Mouse (Mus musculus) liver, embryonic 12.5 days (tissue): ENCODE data around the gene Ceacam19. TPM values are rescaled to one million over a fixed set of nuclear protein-coding genes. Genes with fewer than 3 reads are reported as not detected.
A peak's percentile ranks its signal among the peaks of the same experiment; 100 is the strongest.

Experiments
- ATAC-seq: fragments of 200-750 bp; cut with Nextera tagmentation; 2 replicates; pipeline ENCODE4 v1.8.0; 2017; ENCODE audit warnings: moderate number of reproducible peaks, mild to moderate bottlenecking, moderate library complexity
- H3K27ac ChIP-seq: fragments of 300-500 bp; sonication (generic); 2 replicates; pipeline ENCODE4 v1.5.1; 2016; ENCODE audit warnings: mild to moderate bottlenecking
- H3K27me3 ChIP-seq: fragments of 300-500 bp; sonication (generic); replicated peaks from 2 replicates; pipeline ENCODE4 v1.6.1; 2016; ENCODE audit warnings: mild to moderate bottlenecking, moderate library complexity
- H3K36me3 ChIP-seq: fragments of 300-500 bp; sonication (generic); 2 replicates; pipeline ENCODE4 v1.6.1; 2016; ENCODE audit warnings: mild to moderate bottlenecking, moderate library complexity
- H3K4me1 ChIP-seq: fragments of 300-500 bp; sonication (generic); 2 replicates; pipeline ENCODE4 v1.6.1; 2016
- H3K4me2 ChIP-seq: fragments of 300-500 bp; sonication (generic); 2 replicates; pipeline ENCODE4 v1.6.1; 2016; ENCODE audit warnings: mild to moderate bottlenecking, moderate library complexity
- H3K4me3 ChIP-seq: fragments of 300-500 bp; sonication (generic); 2 replicates; pipeline ENCODE4 v1.5.1; 2016; ENCODE audit warnings: mild to moderate bottlenecking, moderate library complexity
- H3K9ac ChIP-seq: fragments of 300-500 bp; sonication (generic); 2 replicates; pipeline ENCODE4 v1.6.1; 2016; ENCODE audit warnings: mild to moderate bottlenecking, moderate library complexity
- H3K9me3 ChIP-seq: fragments of 300-500 bp; sonication (generic); replicated peaks from 2 replicates; pipeline ENCODE4 v1.6.1; 2016; ENCODE audit warnings: mild to moderate bottlenecking, moderate library complexity
- WGBS: fragments of 180-500 bp; shearing (Covaris S2); methylation state at CpG from one replicate; pipeline ENCODE4 v1.1.7; 2016; ENCODE audit not compliant: insufficient replicate concordance; 5-methylcytosine and 5-hydroxymethylcytosine counted together
- polyA plus RNA-seq: library from polyadenylated mRNA; unstranded; fragments of >200 nt; fragmentation: Nextera tagmentation; extraction: Ambion mirVana; gene quantifications from 2 replicates; pipeline ENCODE4 v1.2.1, GENCODE M21; 2016

Ceacam19 gene
- polyA plus RNA-seq, 1 experiment from 2014 or later = not detected

DNA sequence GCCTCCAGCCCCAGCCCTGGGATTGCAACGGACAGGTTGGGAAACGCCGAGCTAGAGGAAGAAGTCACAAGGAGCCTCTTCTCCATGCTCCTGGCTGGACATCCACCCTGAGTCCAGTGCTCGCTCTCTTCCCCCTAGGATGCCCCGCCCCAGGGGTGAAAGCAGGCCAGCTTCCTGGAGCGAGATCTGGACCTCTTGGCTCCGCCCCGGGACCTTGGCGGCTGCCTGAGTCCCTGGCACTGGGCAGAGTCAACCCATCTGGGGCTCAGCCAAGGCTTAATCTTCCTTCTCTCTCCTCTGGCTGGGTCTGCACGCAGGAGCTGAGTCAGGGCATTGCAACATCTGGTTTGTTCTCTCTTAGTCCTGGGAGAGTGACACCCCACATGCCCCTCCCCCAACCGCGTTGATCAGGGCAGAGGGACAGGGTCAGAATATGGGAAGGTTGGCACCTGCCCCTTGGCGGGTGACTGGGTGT, 57.0 kb downstream of the Ceacam19 start:
- H3K9ac ChIP-seq = no peak overlapping the region

DNA sequence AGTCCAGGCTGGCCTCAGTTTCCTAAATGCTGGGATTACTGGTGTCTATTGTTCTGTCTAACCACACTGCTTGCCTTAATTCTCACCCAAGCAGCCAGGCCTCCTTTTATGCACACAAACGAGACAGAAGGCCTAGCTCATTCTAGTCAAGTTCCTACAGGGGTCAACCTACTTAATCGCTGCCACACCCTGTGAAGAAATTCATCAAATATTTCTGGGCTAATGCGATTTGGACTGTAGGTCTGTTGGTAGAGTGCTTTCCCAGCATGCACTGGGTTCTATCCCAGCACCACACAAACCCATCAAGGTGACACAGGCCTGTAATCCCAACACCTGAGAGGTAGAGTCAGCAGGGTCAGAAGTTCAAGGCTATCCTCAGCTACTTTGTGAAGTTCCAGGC, 58.1 kb downstream of the Ceacam19 start:
- H3K4me3 ChIP-seq = no peak overlapping the region
- no peak overlapping the region for H3K27ac ChIP-seq
- peaks cover 18% of the 10 kb centered on the region for H3K4me1 ChIP-seq
- 69% methylated on average over 3 of the region's 3 CpGs for WGBS
- ATAC-seq = no peak
- no peaks in the 10 kb centered on the region for H3K36me3 ChIP-seq
- H3K4me2 ChIP-seq = no peak overlapping the region
- 0 out of 2 replicates have a peak, but pooled peaks cover 5% of the 10 kb centered on the region for H3K27me3 ChIP-seq
- H3K9me3 ChIP-seq = no peaks in the 10 kb centered on the region
- H3K9ac ChIP-seq = no peak overlapping the region

More for the DNA sequence above, 57.0 kb downstream of the Ceacam19 start:
- Histone ChIP-seq H3K4me3 (no peak overlapping the region), H3K9me3 (no peaks in the 10 kb centered on the region), H3K4me2 (peak overlapping the region; percentile 37), H3K36me3 (no peaks in the 10 kb centered on the region), H3K27ac (no peak overlapping the region), H3K27me3 (0 out of 2 replicates have a peak, but pooled peaks cover 5% of the 10 kb centered on the region), H3K4me1 (peaks cover 15% of the 10 kb centered on the region)
- peak; percentile 53 for ATAC-seq
- WGBS = 15% methylated on average over 13 of the region's 13 CpGs

GRCm38 (mm10) chr7:19826756-19827155, 61.0 kb downstream of the Ceacam19 start:
- peaks cover 27% of the 10 kb centered on the region for H3K27me3 ChIP-seq
- H3K4me1 ChIP-seq = peaks cover 43% of the 10 kb centered on the region
- no peak overlapping the region for H3K9ac ChIP-seq
- no peaks in the 10 kb centered on the region for H3K9me3 ChIP-seq
- ATAC-seq = no peak
- 67% methylated on average over 6 of the region's 6 CpGs for WGBS
- H3K27ac ChIP-seq = no peak overlapping the region
- H3K36me3 ChIP-seq = no peaks in the 10 kb centered on the region
- no peak overlapping the region for H3K4me3 ChIP-seq
- no peak overlapping the region for H3K4me2 ChIP-seq

Other genes starting within 250 kb of the Ceacam19 start
- 75.1 and 75.2 TPM in 2 replicates for gene Clptm1, start 222.9 kb downstream of the Ceacam19 start, polyA plus RNA-seq
- 389 and 406 TPM in 2 replicates for gene Apoc2, start 210.0 kb downstream of the Ceacam19 start, polyA plus RNA-seq
- 2.7 and 4.9 TPM in 2 replicates for gene Gm44805, start 206.5 kb downstream of the Ceacam19 start, polyA plus RNA-seq
- gene Apoc4, start 206.5 kb downstream of the Ceacam19 start, polyA plus RNA-seq = 15.4 and 18.1 TPM in 2 replicates
- 190 and 197 TPM in 2 replicates for gene Apoc1, start 195.3 kb downstream of the Ceacam19 start, polyA plus RNA-seq
- gene Apoe, start 188.8 kb downstream of the Ceacam19 start, polyA plus RNA-seq = 1,254 and 1,289 TPM in 2 replicates
- gene Tomm40, start 172.5 kb downstream of the Ceacam19 start, polyA plus RNA-seq = 188 and 207 TPM in 2 replicates
- gene Nectin2, start 137.5 kb downstream of the Ceacam19 start, polyA plus RNA-seq = 31.9 and 34.4 TPM in 2 replicates
- gene Bcam, start 116.9 kb downstream of the Ceacam19 start, polyA plus RNA-seq = 11.1 and 11.3 TPM in 2 replicates
- gene Cblc, start 91.2 kb downstream of the Ceacam19 start, polyA plus RNA-seq = 0.95 and 1.0 TPM in 2 replicates
- gene Bcl3, start 65.2 kb downstream of the Ceacam19 start, polyA plus RNA-seq = 3.7 and 5.4 TPM in 2 replicates
- gene Gm19345, start 36.0 kb downstream of the Ceacam19 start, polyA plus RNA-seq = not detected in 2 replicates
- not detected in 2 replicates for gene Ceacam16, start 26.7 kb downstream of the Ceacam19 start, polyA plus RNA-seq
- 3.6 and 3.9 TPM in 2 replicates for gene Pvr, start 33.2 kb upstream of the Ceacam19 start, polyA plus RNA-seq
- gene Igsf23, start 62.8 kb upstream of the Ceacam19 start, polyA plus RNA-seq = 0.26 and 0.30 TPM in 2 replicates
- not detected in 2 replicates for gene Ceacam20, start 77.4 kb upstream of the Ceacam19 start, polyA plus RNA-seq
- gene Nlrp9b, start 103.5 kb upstream of the Ceacam19 start, polyA plus RNA-seq = not detected in 2 replicates
- gene Vmn1r91, start 211.7 kb upstream of the Ceacam19 start, polyA plus RNA-seq = not detected in 2 replicates
- not detected in 2 replicates for gene Gm16442, start 234.6 kb upstream of the Ceacam19 start, polyA plus RNA-seq